Mouse (Mus musculus): ENCODE results near the gene Prune2.

DNA sequence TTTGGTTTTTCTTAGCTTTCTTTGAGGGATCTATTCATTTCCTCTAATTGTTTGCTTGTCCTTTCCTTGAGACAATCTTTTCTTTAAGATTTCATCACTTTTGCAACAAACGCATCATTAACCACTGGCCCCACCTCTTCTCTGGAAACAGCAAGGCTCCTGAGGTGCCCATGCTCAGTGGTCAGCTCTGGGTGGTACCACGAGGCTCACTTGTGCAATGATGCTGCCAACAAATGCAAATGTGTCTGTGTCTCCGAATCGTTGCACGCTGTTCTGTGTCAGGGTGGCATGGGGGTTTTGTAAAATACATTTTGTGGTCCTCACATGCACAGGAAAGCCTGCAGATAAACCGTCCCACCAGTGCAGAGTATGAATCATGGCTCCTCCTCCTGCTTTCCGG, 194.1 kb downstream of the Prune2 start:
- TF ChIP-seq POLR2A (IDR thresholded peaks at IDR 0.05; ENCODE audit: insufficient read length, low read depth): no peak
- TF ChIP-seq USF1 (IDR thresholded peaks at IDR 0.05; ENCODE audit: low read depth): no peak
- TF ChIP-seq SRF (IDR thresholded peaks at IDR 0.05; ENCODE audit: control insufficient read depth, insufficient read length, low read depth): no peak
- TF ChIP-seq POLR2AphosphoS2 (IDR thresholded peaks at IDR 0.05; ENCODE audit: insufficient read length, low read depth): no peak
- no peak for TF ChIP-seq MYOD1 (IDR thresholded peaks at IDR 0.05; ENCODE audit: control insufficient read depth in 1 of 3, insufficient read length in 2 of 3, low read depth in 2 of 3)
- no peak for TF ChIP-seq MYOG (IDR thresholded peaks at IDR 0.05; ENCODE audit: control insufficient read depth in 1 of 3, insufficient read depth in 1 of 3, insufficient read length in 2 of 3, low read depth in 2 of 3)

Data from myocyte (in vitro differentiated cells).